Mouse (Mus musculus): Measurements from ENCODE around the gene Gtpbp8. TPM values are rescaled to one million over a fixed set of nuclear protein-coding genes. Genes with fewer than 3 reads are reported as not detected.

Gtpbp8 gene
- total RNA-seq (2021): 10 to 100 TPM; 13.0 to 13.2 TPM
- long read RNA-seq, experiment 1, transcript Gtpbp8-204 (6 exons, 3,415 nt): major isoform, 7 of 22 reads
- long read RNA-seq, experiment 1, partial matches to known transcripts: 1 of 22 reads
- long read RNA-seq, experiment 1, other reads (novel, unspliced or antisense): 12 of 22 reads
- long read RNA-seq, experiment 2, transcript Gtpbp8-204 (6 exons, 3,415 nt): major isoform, 6 of 14 reads
- long read RNA-seq, experiment 2, partial matches to known transcripts: 1 of 14 reads
- long read RNA-seq, experiment 2, other reads (novel, unspliced or antisense): 6 of 14 reads

DNA sequence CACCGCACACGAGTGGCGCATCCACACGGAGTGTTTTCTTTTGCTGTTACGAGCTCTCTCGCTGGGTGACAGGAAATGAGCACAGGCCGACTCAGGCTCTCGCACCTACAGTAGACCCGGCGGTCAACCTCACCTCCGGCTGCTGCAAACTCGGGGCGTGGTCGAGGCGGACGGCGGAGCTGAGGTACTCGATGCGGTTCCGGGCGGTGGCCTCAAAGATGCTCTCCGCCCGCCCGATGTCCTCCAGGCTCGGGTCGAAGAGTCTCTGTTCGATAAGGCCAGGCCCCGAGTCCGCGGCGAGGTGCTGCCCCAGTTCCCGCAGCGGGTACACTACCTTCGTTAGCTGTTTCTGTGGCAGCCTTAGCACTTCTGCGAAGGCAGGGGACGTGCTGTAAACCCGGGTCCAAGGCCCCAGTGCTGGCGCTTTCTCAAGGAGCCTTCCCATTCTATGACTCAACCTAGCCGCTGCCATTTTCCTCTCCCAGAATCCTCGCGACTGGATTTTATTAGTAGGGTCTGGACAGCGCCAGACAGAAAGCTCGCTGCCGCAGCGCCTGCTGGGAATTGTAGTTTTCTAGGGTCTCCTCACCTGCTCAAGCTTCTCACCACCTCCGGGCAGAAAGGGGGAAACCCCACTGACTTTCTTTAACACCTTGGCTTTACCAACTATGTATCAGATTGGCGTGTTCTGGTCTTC, at the start of gene Gtpbp8:
TSS of gene Gtpbp8 (minus strand) at position 498 of the 697 bp plus-strand sequence.
- DNase-seq: peak; percentile 74

DNA sequence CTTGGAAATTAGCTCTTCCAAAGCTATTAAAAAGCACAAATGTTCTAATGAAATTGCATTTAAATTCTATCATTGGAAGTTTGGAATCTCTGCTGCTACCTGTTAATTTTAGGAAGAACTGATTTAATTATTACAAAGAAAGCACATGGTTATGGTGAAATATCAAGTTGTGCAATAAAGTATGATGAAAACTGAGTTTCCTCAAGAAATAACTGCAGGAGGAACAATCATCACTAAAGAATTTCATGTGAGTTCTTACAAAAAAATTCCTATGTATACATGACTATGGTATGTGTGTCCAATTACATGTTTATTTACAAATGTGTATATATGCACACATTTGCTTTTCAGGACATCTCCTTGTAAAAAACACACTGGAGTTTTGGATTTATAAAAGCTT, 48.3 kb upstream of the Gtpbp8 start:
- no peak for DNase-seq

DNA sequence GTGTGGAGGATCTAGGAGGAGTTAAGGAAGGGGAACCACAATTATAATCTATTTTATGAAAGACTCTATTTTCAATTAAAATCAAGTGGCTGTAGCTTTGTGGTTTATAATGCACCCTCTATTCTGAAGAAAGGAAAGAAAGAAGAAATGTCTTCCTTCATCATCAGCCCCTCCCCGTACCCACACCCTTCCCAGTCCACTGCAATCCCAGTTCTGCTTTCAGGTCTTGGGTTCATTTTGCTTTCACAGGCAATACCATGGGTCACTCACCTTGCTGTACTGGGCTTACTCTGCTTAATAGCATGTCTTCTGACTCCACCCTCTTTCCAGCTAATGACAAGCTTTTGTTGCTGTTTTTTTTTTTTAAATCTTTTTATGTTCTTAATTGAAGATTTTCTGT, 40.8 kb upstream of the Gtpbp8 start:
- DNase-seq: no peak

DNA sequence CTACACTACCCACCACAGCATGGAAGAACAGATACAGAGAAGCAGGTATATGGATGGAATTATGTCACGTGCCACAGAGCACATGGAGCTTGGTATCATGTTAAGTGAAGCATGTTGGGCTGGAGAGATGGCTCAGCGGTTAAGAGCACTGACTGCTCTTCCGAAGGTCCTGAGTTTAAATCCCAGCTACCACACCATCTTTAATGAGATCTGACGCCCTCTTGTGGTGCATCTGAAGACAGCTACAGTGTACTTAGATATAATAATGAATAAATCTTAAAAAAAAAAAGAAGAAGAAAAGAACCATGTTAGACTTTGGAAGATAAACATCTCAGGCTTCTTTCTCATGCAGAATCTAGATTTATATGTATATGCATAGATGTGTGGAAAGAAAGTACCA, 34.6 kb upstream of the Gtpbp8 start:
- DNase-seq: no peak

DNA sequence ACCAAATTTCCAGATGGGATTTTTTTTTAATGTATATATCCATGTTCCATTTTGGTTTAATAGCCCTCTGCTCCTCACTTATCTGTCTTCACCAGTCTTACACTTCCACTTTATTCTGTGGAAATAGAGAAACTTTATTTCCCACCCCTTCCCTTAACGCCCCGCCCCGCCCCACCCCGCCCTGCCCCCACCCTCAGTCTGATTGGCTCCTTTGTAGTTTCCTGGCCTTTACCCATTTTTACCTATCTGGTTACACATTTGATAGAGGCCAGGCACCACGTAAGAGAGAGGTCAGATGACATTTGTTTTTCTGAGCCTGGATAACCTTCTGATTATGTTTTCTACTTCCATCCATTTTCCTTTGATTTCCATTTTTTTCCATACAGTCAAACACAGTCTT, 33.3 kb upstream of the Gtpbp8 start:
- DNase-seq: no peak

DNA sequence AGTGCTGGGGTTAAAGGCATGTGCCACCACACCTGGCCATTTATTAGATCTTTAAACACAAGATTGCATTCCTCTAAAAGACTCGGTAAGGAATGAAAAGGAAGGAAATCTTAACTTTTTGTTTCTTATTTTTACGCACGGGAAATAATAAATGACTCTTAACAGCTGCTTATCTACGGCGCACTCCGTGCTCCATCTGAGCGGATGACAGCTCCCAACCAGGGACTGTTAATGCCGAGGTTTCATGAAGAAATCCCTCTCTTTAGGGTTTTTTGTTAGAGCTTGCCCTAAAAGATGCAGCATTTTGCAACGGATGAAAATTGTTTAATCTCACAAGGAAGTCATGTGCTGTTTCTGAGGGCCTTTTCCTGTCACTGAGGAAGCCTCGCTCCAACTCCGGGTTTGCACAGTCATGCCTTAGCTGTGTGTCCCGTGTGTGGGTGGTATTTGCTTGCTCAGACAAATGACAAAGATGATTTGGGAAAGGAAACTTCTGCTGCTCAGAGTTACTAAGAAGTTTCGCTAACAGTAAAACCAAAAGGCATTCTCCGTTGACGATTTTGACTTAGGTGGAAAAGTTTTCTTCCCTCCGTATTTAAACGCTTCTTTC, 32.5 kb upstream of the Gtpbp8 start:
- DNase-seq: no peak

DNA sequence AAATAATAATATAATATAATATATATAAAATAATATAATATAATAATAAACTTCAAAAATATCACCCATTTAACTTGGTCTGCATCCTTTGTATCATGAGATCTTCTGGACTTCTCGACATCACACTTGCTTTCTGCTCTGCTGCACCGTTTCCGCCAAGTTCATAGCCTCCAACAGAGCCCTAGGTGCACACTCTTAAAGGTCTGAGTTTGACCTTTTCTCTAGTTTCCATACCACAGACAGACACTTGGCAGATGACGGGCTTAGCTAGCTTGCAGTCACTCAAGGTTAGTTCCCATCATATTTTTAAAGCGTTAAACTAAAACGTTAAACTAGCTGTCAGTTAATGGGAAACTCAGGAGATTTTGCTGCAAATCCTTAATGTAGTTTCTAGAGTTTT, 28.0 kb upstream of the Gtpbp8 start:
- DNase-seq: no peak

DNA sequence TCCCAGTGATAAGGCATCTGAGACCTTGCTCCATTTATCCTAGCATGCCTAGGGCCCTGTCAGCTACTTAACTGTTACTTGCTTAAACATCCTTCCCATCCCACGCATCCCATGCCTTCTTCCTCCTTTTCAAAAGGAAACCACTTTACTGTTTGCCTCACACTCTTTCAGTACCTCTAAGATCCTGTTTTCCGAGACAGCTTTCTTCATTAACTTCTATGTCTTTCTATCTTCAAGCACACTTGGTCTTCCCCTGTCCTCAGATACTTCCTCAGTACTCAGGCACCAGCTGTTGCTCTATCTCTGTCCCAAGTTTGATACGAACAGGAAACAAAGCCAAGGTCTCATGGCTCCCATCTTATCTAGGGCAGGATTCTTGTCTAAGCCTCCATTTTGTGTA, 27.5 kb upstream of the Gtpbp8 start:
- no peak for DNase-seq

DNA sequence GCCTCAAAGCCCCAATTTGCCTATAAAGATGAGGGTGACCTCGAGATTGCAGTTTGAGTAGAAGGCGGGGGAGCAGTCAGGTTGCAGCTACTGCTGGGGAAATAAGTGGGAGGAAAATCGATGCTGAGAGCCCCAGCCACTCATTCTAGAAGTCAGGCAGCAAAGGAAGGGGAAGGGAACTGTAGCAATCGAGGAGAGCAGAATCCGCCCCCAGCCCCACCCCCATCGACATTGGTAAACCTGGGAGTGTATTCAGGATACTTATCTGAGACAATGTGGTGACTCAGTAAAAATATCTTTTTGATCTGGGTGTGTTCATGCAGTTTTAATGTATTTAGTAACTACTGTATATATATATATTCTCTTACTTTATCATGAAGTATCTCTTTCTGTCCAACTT, 26.4 kb upstream of the Gtpbp8 start:
- no peak for DNase-seq

DNA sequence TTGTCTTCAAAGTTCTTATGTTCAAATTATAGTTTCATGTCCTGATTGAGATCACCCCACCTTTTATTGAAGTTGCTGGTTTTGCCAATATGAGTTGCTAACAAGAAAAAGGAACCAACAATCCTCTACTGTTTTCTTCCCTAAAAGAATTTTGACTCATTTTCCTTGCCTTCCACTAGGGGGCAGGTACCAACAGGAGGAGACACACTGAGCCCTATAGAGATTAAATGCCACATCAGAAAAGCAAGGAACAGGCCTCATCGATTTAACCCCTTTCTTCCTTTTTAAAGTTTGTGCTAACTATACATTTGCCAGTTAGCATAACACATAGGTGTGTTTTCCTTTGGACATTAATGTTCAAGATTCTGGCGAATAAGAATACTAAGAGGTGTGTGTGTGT, 21.8 kb upstream of the Gtpbp8 start:
- no peak for DNase-seq

DNA sequence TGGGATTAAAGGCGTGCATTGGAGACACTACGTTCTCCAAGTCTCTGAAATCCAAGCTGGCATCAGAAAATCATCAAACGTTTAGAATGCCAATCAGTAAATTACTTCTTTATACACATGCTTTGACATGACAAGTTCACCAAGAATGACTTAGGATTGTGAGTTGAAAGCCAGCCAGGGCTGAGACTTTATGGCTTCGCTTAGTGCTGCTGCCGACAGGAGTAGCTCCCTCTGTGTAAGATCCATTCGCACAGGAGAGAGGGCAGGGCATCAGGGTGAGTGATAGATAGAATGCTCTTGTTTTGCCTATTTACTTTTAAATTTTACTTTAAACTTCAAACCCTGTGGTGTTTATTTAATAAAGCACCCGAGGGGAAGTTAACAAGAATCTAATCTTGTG, 21.3 kb upstream of the Gtpbp8 start:
- DNase-seq: no peak

DNA sequence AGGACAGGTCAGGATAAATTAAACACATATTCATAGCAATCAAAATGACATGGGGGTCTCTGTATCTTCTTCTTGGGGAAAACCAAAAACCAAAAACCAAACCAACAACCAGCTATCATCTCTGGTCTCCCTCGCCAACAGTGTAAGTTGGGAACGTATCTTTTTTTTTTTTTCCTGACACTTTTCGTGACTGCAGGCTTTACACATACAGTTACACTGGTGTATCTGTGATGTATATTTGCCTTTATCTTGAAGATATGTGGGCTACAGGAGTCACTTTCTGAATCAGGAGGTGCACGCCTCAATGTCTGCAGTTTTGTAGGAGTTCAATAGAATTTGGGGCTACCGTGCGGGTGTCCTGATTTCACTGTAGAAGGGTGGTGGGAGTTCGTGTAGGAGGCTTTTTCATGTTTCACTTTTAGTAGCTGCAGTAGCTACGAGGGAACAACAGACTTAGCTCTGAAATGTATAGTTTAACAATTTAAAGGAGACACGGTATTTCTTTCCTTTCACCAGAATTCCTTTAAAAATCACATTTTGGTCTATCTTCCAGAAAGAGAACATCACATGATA, 20.2 kb upstream of the Gtpbp8 start:
- DNase-seq: no peak

DNA sequence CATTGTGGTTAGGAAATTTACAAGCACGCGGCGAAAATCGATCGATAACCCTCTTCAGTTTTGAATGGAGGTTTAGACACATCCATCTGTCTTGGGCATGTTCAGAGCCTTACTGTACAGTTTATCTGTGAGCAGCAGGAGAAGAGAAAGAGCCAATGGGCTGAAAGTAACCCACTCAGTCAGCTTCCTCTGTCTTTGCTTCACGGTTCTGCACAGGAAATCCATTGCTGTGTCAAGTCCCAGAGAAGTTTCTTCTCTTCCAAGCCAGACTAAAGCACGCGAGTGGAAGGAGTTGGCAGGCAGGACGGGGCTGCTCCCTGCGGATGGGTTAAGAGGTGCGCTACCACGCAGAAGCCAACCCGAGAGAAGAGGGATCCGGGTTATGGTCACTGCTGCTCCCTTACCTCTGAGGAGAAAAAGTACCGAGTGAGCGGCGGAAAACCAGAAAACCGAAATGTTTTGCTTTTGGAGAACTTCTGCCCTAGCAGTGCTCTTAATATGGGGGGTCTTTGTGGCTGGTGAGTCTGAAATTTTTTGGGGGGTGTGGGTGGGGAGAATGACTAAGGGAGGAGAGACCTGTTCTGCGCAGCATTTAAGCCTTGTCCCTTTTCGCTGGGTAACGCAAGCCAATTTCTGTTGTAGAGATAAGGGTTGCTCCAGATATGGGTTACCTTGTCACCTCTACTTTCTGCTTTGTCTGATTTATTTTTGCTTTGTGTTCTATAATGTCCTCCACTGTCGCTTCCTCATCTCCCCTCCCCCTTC, 19.6 kb upstream of the Gtpbp8 start, which contains the start of gene Cd200r1:
TSS of gene Cd200r1 (plus strand) at position 182 of the 765 bp plus-strand sequence.
- no peak for DNase-seq

DNA sequence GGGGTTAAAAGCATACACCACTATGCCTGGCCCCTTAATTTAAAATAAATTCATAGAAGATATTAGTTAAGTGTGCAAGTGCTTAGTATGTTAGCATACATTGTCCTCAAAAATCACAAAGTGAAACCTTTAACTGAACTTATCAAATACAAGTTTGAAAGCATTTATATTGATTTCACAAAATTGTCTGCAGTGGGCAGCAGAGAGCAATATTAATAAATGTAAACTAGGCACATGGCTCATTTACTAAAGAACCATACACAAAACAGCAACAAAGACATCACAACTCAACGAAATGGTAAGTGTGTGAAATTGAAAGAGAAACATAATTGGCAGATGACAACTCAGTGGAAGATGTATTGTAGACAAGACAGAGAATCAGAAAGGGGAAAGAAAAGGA, 15.6 kb upstream of the Gtpbp8 start:
- no peak for DNase-seq

DNA sequence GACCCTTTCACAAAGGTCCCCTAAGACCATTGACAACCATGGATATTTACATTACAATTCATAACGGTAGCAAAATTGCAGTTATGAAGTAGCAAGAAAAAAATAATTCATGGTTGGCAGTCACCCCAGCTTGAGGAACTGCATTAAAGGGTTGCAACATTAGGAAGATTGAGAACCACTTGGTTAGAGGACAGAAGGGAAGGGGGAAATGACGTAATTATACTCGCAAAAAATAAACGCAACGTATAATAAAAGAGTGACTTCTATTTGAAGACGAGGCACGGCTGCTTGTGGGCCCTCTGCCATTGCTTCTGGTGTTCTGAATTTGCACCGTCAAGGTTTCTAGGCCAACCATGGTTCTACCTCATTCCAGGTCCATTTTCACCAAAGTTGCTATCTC, 11.5 kb upstream of the Gtpbp8 start:
- DNase-seq: no peak

DNA sequence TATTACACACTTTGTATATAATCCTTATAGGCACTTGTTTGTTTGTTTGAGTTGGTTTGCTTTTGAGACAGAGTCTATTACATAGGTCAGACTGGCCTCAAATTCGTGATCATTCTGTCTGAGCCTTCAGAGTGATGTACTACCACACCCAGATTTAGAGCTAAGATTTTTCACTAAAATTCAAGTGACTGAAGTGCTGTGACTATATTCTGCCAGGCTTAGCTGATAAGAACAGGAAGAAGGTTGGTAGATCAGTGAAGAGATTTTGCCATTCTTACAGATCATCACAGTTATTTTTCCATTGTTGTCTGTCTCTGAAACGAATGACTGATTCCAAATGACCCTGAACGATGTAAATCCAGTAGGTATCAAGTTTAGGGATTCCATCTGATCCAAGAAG, 1.8 kb upstream of the Gtpbp8 start:
- no peak for DNase-seq

DNA sequence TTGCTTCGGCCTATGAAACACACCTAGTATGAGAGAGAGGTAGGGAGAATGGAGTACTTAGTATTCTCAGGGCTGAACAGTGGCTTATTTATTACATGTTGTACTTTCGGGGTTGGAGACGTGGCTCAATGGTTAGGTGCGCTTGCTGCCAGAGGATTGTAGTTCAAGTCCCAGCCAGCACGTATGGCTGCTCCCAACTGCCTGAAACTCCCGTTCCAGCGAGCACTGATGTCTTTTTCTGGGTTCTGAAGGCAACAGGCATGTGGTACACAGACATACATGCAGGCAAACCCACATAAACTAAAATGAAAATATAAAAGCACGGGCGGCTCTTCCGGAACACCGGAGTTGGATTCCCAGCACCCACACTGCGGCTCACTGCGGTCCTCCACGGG, 695 bp downstream of the Gtpbp8 start:
- no peak for DNase-seq

DNA sequence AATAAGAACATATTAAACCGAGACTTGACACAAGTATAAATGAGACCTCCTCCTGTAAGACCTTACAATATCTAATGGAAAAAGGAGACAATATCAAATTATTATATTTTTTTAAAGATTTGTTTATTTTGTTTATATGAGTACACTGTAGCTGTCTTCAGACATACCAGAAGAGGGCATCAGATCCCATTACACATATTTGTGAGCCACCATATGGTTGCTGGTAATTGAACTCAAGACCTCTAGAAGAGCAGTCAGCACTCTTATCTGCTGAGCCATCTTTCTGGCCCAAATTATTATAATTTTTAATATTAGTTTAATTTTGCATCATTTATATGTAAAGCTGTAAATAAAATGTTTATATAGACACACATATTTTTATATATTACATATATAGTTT, 3.4 kb downstream of the Gtpbp8 start:
- no peak for DNase-seq

DNA sequence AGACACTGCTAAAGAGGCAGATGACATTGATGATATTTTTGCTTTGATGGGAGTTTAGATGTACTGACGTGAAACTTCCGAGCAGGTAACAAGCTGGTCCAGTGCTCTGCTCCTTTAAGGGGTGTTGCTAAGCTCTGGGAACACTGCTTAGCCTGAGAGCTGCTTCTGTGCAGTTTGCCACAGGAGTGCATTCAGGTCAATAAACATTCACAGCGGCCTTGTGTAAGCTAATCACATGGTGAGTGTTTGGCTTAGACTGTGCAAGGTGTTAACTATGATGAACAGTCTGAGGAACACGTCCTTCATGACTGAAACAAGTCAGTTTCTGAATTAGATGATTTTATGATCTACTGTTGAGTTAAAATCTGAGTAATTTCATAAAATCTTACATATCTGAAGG, 10.0 kb downstream of the Gtpbp8 start:
- DNase-seq: no peak

DNA sequence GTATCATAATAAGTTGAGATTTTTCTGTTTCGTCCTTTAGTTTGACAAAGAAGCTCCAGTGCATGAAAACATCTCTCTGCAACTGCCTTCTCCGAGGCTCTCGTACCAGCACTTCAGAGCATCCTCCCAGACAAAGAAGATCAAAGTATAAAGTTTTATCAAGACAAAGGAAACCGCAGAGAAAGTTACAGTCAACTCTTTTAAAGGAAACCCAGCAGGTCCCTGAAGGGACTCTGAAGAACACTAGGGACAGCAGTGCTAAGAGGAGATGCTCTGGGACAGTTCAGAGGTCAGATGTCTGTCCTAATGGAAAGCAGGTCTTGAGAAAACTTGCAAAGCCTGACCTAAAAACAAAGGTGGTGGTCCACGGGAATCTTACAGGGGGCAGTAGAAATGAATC, 10.5 kb downstream of the Gtpbp8 start:
- DNase-seq: no peak

DNA sequence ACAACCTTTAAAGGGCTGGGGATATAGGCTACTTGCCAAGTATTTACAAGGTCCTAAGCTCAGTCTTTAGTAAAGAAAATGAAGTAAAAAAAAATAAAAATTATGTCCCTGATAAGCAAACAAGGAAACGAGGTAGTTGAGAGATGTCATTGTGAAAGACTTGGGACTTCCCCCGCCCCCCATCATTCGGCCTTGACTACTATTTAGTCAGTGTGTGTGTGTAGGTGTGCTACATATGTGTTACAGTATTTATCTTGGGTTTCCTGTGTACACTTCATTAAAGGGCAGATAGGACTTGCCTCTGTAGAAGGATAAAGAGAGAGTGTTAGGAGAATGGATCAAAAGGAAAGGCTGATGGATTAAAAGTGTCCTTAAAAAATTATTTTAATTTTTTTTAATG, 12.1 kb downstream of the Gtpbp8 start:
- no peak for DNase-seq

DNA sequence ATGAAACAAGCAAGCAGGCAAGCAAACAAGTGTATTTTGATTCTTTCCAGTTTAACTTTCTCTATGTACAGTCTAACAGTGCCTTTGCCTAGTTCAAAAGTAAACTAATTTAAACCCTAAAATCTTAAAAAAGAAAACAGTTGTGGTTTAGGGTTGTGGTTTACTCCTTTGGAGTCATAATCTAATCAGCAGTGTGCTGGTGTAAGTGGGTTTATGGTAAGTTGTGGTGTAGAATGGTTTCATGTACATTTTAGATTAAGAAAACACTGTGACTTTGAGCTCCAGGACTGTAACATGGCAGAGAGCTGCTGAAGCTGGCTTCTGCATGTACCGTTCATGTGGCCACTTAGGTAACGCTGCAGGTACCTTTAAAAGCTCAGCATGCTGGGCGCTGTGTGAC, 18.6 kb downstream of the Gtpbp8 start:
- no peak for DNase-seq
